Mouse (Mus musculus) kidney, postnatal 0 days (tissue): Measurements from ENCODE around the gene E130114P18Rik. TPM values are rescaled to one million over a fixed set of nuclear protein-coding genes. Genes with fewer than 3 reads are reported as not detected.

Experiments
- ATAC-seq: fragments of 200-750 bp; cut with Nextera tagmentation; replicated peaks from 2 replicates; pipeline ENCODE4 v1.8.0; 2017; ENCODE audit warnings: low read depth, moderate number of reproducible peaks, moderate TSS enrichment, moderate library complexity; ENCODE audit not compliant: low FRiP score
- DNase-seq: peaks from one replicate; pipeline ENCODE4 v3.0.0-alpha.2; 2016; ENCODE audit warnings: low spot score
- H3K27ac ChIP-seq: fragments of 300-500 bp; sonication (generic); 2 replicates; pipeline ENCODE4 v1.5.1; 2014; ENCODE audit warnings: mild to moderate bottlenecking
- H3K27me3 ChIP-seq: fragments of 300-500 bp; sonication (generic); 2 replicates; pipeline ENCODE4 v1.6.1; 2014; ENCODE audit warnings: low read length, mixed read lengths; ENCODE audit not compliant: insufficient read depth
- H3K36me3 ChIP-seq: fragments of 300-500 bp; sonication (generic); 2 replicates; pipeline ENCODE4 v1.6.1; 2014; ENCODE audit warnings: low read length, mixed read lengths; ENCODE audit not compliant: insufficient read depth
- H3K4me1 ChIP-seq: fragments of 300-500 bp; sonication (generic); replicated peaks from 2 replicates; pipeline ENCODE4 v1.6.1; 2014; ENCODE audit warnings: antibody characterized with exemption, low read length, mixed read lengths; ENCODE audit not compliant: insufficient read depth
- H3K4me2 ChIP-seq: fragments of 300-500 bp; sonication (generic); 2 replicates; pipeline ENCODE4 v1.6.1; 2014; ENCODE audit warnings: mild to moderate bottlenecking, low read length, moderate library complexity, mixed read lengths
- H3K4me3 ChIP-seq: fragments of 300-500 bp; sonication (generic); replicated peaks from 2 replicates; pipeline ENCODE4 v1.5.1; 2014; ENCODE audit warnings: low read depth, low read length
- H3K9ac ChIP-seq: fragments of 300-500 bp; sonication (generic); 2 replicates; pipeline ENCODE4 v1.6.1; 2014; ENCODE audit warnings: low read depth, low read length
- H3K9me3 ChIP-seq: fragments of 300-500 bp; sonication (generic); replicated peaks from 2 replicates; pipeline ENCODE4 v1.6.1; 2016; ENCODE audit warnings: low read length, inconsistent platforms, mixed read lengths
- CTCF ChIP-seq: IDR thresholded peaks from 2 replicates; pipeline ENCODE4 v1.5.1; 2016; ENCODE audit warnings: antibody characterized with exemption, low read depth, mild to moderate bottlenecking, moderate library complexity
- WGBS: fragments of 180-500 bp; shearing (Covaris S2); extraction: QIAGEN DNeasy Blood & Tissue Kit; methylation state at CpG from one replicate; pipeline ENCODE4 v1.1.7; 2014; 5-methylcytosine and 5-hydroxymethylcytosine counted together
- polyA plus RNA-seq: library from polyadenylated mRNA; unstranded; fragments of >200 nt; fragmentation: Nextera tagmentation; extraction: Ambion mirVana; gene quantifications from 2 replicates; pipeline ENCODE4 v1.2.1, GENCODE M21; 2015

The E130114P18Rik gene
- polyA plus RNA-seq, 1 experiment from 2014 or later = 0.38 TPM

DNA sequence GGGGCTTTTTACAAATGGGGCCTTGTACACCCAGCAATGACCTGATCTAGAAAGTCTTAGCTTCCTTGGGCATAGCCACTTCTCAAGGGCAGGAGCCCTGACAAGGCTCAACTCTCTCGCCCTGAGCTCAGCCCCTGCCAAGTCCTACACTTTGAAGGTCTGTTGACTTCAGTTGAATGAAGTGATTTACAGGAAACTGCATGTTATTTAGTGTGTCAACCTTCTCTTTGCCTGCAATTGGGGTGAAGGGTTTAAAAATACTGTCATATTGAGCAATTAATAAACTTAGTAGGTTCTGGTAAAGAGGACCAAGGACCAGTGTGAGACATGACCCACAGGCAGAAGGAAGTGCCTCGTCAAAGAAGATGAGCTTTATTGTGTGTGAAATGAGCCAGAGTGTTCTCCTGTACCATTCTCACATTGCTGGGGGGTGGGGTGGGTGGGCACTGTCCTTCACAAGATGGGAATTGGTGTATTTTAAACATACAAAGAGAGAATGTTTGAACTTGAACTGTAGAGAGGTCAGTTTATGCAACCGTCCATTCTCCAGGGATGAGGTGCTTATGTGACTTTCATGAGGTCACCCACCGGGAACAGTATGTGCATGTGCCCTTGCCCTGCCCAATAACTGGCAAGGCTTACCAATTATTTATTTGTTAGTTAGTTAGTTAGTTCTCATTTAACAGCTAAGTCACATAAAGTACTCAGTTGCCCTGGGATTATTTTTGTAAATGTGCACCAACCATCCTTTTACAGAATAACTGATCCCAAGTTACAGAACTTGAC, 42.8 kb upstream of the E130114P18Rik start:
- H3K4me3 ChIP-seq = no peak overlapping the region
- no peaks in the 10 kb centered on the region for H3K27me3 ChIP-seq
- TF ChIP-seq CTCF = no peak
- H3K9ac ChIP-seq = no peak overlapping the region
- no peak for ATAC-seq
- 53% methylated on average over 4 of the region's 4 CpGs for WGBS
- H3K4me2 ChIP-seq = no peak overlapping the region
- H3K9me3 ChIP-seq = no peaks in the 10 kb centered on the region
- H3K4me1 ChIP-seq = no peaks in the 10 kb centered on the region
- H3K36me3 ChIP-seq = no peaks in the 10 kb centered on the region
- DNase-seq = no peak
- no peak overlapping the region for H3K27ac ChIP-seq

DNA sequence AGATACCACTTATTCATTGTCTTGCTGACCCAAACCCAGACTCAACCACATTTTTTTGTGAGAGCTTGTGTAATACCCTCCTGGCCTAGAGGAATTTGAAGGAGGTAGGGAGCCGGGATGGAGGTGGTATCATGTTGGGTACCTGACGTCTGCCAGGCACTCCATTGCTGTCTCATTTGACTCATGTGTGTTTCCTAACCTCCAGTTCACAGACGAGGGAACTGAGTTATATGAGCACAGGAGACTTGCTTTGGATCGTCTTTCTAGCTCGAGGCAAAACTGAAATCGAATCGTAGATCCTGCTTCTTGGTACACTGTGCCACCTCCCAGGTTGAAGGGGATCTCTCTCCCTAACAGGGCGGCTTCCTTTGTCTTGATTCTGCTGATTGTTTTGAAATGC, 41.2 kb upstream of the E130114P18Rik start:
- 78% methylated on average over 8 of the region's 8 CpGs for WGBS
- Histone ChIP-seq H3K36me3 (no peaks in the 10 kb centered on the region), H3K9me3 (no peaks in the 10 kb centered on the region), H3K4me1 (no peaks in the 10 kb centered on the region), H3K4me2 (no peak overlapping the region), H3K4me3 (no peak overlapping the region), H3K27ac (no peak overlapping the region), H3K9ac (no peak overlapping the region), H3K27me3 (no peaks in the 10 kb centered on the region)
- ATAC-seq = no peak
- no peak for DNase-seq
- no peak for TF ChIP-seq CTCF

DNA sequence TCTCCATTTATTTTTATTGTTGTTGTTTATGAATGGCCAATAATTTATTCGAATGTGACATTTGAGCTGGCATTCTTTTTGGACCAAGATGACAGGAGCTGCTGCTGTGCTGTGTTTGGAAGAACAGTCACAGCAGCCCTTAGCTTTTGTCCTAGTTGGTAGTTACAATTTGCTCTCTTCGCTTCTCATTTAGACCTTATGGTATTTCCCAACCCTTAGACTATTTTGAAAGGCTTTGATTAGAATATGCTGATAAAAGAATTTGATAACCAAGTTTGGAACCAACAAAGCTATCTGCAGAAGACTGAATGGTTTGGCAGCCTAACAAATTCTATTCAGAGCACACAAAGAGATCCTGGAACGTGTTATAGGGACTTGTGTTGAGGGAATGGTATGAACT, 40.6 kb upstream of the E130114P18Rik start:
- no peaks in the 10 kb centered on the region for H3K9me3 ChIP-seq
- no peak for TF ChIP-seq CTCF
- no peak for ATAC-seq
- H3K4me1 ChIP-seq = no peaks in the 10 kb centered on the region
- H3K4me2 ChIP-seq = no peak overlapping the region
- no peaks in the 10 kb centered on the region for H3K36me3 ChIP-seq
- H3K27me3 ChIP-seq = no peaks in the 10 kb centered on the region
- H3K9ac ChIP-seq = no peak overlapping the region
- no peak overlapping the region for H3K27ac ChIP-seq
- H3K4me3 ChIP-seq = no peak overlapping the region
- DNase-seq = no peak
- WGBS = 90% methylated on average over 3 of the region's 3 CpGs

DNA sequence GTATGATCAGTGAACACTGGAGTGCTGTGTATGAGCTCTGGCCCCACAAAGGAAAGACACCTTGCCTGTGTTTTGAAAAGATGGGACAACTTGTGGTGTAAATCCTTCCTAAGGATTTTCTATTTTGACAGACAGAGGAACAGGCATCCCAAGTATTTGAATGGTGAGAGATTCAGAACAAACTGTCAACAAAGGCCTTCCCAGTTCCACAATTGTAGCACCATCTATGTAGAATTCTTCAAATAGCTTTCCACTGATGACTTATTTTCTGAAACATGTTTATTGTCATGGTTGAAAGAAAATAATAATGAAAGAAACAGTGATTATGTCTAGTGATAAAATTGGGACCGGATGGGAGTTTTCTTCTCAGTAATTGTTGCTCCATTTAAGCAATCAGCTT, 39.9 kb upstream of the E130114P18Rik start:
- WGBS = 67% methylated on average over 1 of the region's 1 CpGs
- H3K9me3 ChIP-seq = no peaks in the 10 kb centered on the region
- ATAC-seq = no peak
- no peak for DNase-seq
- H3K4me2 ChIP-seq = no peak overlapping the region
- no peak overlapping the region for H3K4me3 ChIP-seq
- H3K4me1 ChIP-seq = no peaks in the 10 kb centered on the region
- no peaks in the 10 kb centered on the region for H3K27me3 ChIP-seq
- H3K27ac ChIP-seq = no peak overlapping the region
- no peak overlapping the region for H3K9ac ChIP-seq
- no peaks in the 10 kb centered on the region for H3K36me3 ChIP-seq
- no peak for TF ChIP-seq CTCF

DNA sequence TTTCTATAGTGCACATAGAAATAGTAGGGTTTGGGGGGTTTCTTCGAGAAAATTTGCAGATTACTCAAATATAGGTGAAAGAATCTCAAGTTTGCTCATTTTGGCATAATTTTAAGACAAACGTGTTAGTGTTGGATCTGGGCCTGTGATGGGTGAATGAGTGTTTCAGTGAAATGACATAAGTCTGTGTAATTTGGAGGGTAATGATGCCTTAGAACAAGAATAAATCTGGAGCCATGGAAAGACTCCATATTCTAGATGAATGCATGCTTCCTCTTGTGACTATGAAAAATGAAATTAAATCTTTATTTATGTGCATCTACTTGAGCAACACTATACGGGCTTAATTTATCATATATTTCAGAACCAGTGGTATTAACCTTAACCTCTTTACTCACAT, 38.9 kb upstream of the E130114P18Rik start:
- Histone ChIP-seq H3K9ac (no peak overlapping the region), H3K4me2 (no peak overlapping the region), H3K36me3 (no peaks in the 10 kb centered on the region), H3K4me3 (no peak overlapping the region), H3K27me3 (no peaks in the 10 kb centered on the region), H3K4me1 (no peaks in the 10 kb centered on the region), H3K9me3 (no peaks in the 10 kb centered on the region), H3K27ac (no peak overlapping the region)
- no peak for DNase-seq
- ATAC-seq = no peak
- TF ChIP-seq CTCF = no peak
- WGBS = 86% methylated on average over 3 of the region's 3 CpGs

DNA sequence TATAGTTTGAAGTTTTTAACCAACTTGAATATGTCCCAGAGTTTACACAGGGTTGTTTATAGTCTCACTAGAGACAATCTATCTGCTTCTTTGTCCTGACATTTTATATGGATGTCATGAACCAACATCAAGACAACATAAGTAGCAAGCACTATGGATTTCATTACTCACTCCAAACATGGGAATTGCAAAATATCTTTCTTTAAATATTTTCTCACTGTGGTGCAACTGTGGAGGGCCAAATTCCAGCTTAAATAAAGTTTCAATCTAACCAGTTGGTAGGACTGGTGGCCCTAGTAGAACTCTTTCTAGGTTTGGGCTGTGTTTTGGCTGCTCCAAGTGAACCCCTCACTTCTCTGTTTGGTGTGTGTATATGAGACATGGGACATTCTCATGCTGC, 38.1 kb upstream of the E130114P18Rik start:
- no peaks in the 10 kb centered on the region for H3K9me3 ChIP-seq
- no peak overlapping the region for H3K27ac ChIP-seq
- TF ChIP-seq CTCF = no peak
- no peak overlapping the region for H3K4me3 ChIP-seq
- no peak for ATAC-seq
- DNase-seq = peak; percentile 5
- H3K4me2 ChIP-seq = no peak overlapping the region
- H3K9ac ChIP-seq = no peak overlapping the region
- H3K36me3 ChIP-seq = no peaks in the 10 kb centered on the region
- no peaks in the 10 kb centered on the region for H3K4me1 ChIP-seq
- H3K27me3 ChIP-seq = no peaks in the 10 kb centered on the region

DNA sequence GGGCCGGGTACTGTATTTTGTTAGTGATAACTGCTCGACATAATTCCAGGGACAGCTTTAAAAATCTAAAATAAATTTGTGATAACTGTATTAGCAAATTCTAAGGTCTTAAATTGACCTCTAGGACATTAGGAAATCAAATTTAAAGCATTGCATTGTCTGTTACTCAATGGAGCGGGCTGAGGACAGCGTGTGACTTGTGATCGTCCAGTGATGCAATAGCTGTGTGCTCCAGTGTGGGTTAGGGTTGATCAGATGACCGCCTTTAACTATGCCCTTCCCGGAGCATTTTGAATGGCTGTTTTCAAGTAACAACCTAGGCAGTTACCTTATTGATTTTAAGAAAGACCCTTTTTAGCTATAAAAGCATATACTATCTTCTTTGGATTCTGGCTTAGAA, 36.6 kb upstream of the E130114P18Rik start:
- H3K9me3 ChIP-seq = no peaks in the 10 kb centered on the region
- no peak overlapping the region for H3K4me2 ChIP-seq
- 86% methylated on average over 7 of the region's 7 CpGs for WGBS
- H3K27ac ChIP-seq = no peak overlapping the region
- TF ChIP-seq CTCF = no peak
- no peak overlapping the region for H3K4me3 ChIP-seq
- no peaks in the 10 kb centered on the region for H3K36me3 ChIP-seq
- no peak for ATAC-seq
- H3K27me3 ChIP-seq = no peaks in the 10 kb centered on the region
- DNase-seq = no peak
- no peak overlapping the region for H3K9ac ChIP-seq
- no peaks in the 10 kb centered on the region for H3K4me1 ChIP-seq
